Mouse (Mus musculus) MEL (cell line): ENCODE results near the gene Hipk4. TPM values are rescaled to one million over a fixed set of nuclear protein-coding genes. Genes with fewer than 3 reads are reported as not detected.

Experiments
- DNase-seq: peaks from one replicate; pipeline ENCODE4 v3.0.0; 2011; ENCODE audit warnings: low read depth, low spot score
- H3K27ac ChIP-seq: 2 replicates; pipeline ENCODE4 v1.5.1; 2012; ENCODE audit warnings: low read depth, mild to moderate bottlenecking, control low read depth, low read length, moderate library complexity; ENCODE audit not compliant: control insufficient read depth
- H3K27me3 ChIP-seq, 2 experiments: fragments of 150-350 bp in 1 of 2; sonication (generic) in 1 of 2; 2 replicates each; pipeline ENCODE4 v1.6.1; 2012; ENCODE audit warnings: low read length in 2 of 2, mild to moderate bottlenecking in 2 of 2, improper control_type of control experiment in 1 of 2, moderate library complexity in 1 of 2; ENCODE audit not compliant: insufficient read depth in 2 of 2, control insufficient read depth in 1 of 2
- H3K36me3 ChIP-seq, 2 experiments: 2 replicates each; pipeline ENCODE4 v1.6.1; 2012 to 2014; ENCODE audit warnings: low read length in 2 of 2, improper control_type of control experiment in 1 of 2, inconsistent platforms in 1 of 2, mild to moderate bottlenecking in 1 of 2; ENCODE audit not compliant: insufficient read depth in 2 of 2, control insufficient read depth in 1 of 2
- H3K4me1 ChIP-seq, 2 experiments: fragments of 150-350 bp in 1 of 2; sonication (generic) in 1 of 2; 2 replicates each; pipeline ENCODE4 v1.6.1; 2012; ENCODE audit warnings: low read length in 2 of 2, improper control_type of control experiment in 1 of 2, mild to moderate bottlenecking in 1 of 2; ENCODE audit not compliant: insufficient read depth in 2 of 2, control insufficient read depth in 1 of 2
- H3K4me3 ChIP-seq, 2 experiments: fragments of 150-350 bp in 1 of 2; sonication (generic) in 1 of 2; 2 replicates each; pipeline ENCODE4 v1.5.1; 2012; ENCODE audit warnings: low read depth in 2 of 2, low read length in 2 of 2, mild to moderate bottlenecking in 2 of 2, moderate library complexity in 2 of 2, control low read depth in 1 of 2, improper control_type of control experiment in 1 of 2; ENCODE audit not compliant: control insufficient read depth in 1 of 2, insufficient read depth in 1 of 2
- H3K79me2 ChIP-seq: 2 replicates; pipeline ENCODE4 v1.6.1; 2012; ENCODE audit warnings: mild to moderate bottlenecking, low read length, moderate library complexity; ENCODE audit not compliant: control insufficient read depth, poor library complexity, insufficient read depth
- H3K9ac ChIP-seq: 2 replicates; pipeline ENCODE4 v1.6.1; 2012; ENCODE audit warnings: low read depth, mild to moderate bottlenecking, control low read depth, low read length, moderate library complexity; ENCODE audit not compliant: control insufficient read depth, poor library complexity, severe bottlenecking
- H3K9me3 ChIP-seq: fragments of 150-350 bp; sonication (generic); replicated peaks from 2 replicates; pipeline ENCODE4 v1.6.1; 2012; ENCODE audit warnings: mild to moderate bottlenecking, low read length, improper control_type of control experiment, moderate library complexity; ENCODE audit not compliant: insufficient read depth
- CTCF ChIP-seq, 3 experiments: IDR thresholded peaks in 2 of 3; conservative IDR thresholded peaks in 1 of 3; 2 replicates each; pipeline ENCODE4 v1.5.1; 2011 to 2012; ENCODE audit warnings: low read length in 3 of 3, low read depth in 2 of 3, mild to moderate bottlenecking in 2 of 3, improper control_type of control experiment in 1 of 3, inconsistent platforms in 1 of 3, mixed read lengths in 1 of 3, moderate library complexity in 1 of 3; ENCODE audit not compliant: control insufficient read depth in 1 of 3, insufficient read depth in 1 of 3, poor library complexity in 1 of 3, severe bottlenecking in 1 of 3
- E2F4 ChIP-seq: IDR thresholded peaks from 2 replicates; pipeline ENCODE4 v1.6.1; 2011; ENCODE audit warnings: low read depth, low read length, improper control_type of control experiment, borderline replicate concordance
- ETS1 ChIP-seq: IDR thresholded peaks from 2 replicates; pipeline ENCODE4 v1.6.1; 2012; ENCODE audit warnings: low read depth, mild to moderate bottlenecking, inconsistent platforms, low read length, improper control_type of control experiment, moderate library complexity
- KAT2A ChIP-seq: conservative IDR thresholded peaks from 2 replicates; pipeline ENCODE4 v1.6.1; 2012; ENCODE audit warnings: low read depth, low read length, improper control_type of control experiment, inconsistent platforms
- MXI1 ChIP-seq: IDR thresholded peaks from 2 replicates; pipeline ENCODE4 v1.6.1; 2011; ENCODE audit warnings: mild to moderate bottlenecking, low read depth, low read length, improper control_type of control experiment
- MYB ChIP-seq: IDR thresholded peaks from 2 replicates; pipeline ENCODE4 v1.6.1; 2011; ENCODE audit warnings: mild to moderate bottlenecking, low read depth, low read length, improper control_type of control experiment
- MYC ChIP-seq: IDR thresholded peaks from 2 replicates; pipeline ENCODE4 v1.6.1; 2011; ENCODE audit warnings: low read depth, mild to moderate bottlenecking, low read length, improper control_type of control experiment, moderate library complexity
- SIN3A ChIP-seq: IDR thresholded peaks from 2 replicates; pipeline ENCODE4 v1.6.1; 2012; ENCODE audit warnings: low read length, improper control_type of control experiment, inconsistent platforms
- TAL1 ChIP-seq: IDR thresholded peaks from 2 replicates; pipeline ENCODE4 v1.6.1; 2012; ENCODE audit warnings: mild to moderate bottlenecking, inconsistent platforms, low read length, moderate library complexity, mixed read lengths
- ZMIZ1 ChIP-seq: IDR thresholded peaks from 2 replicates; pipeline ENCODE4 v1.6.1; 2012; ENCODE audit warnings: low read depth, mild to moderate bottlenecking, inconsistent platforms, low read length, improper control_type of control experiment, moderate library complexity
- polyA plus RNA-seq, 2 experiments: library from polyadenylated mRNA; stranded (reverse) in 1 of 2; unstranded in 1 of 2; fragments of >175 nt in 1 of 2; fragments of >200 nt in 1 of 2; gene quantifications; 2 replicates each; pipeline versions ENCODE4 v1.2.1 to v1.2.4; 2012; ENCODE audit warnings: low replicate concordance in 2 of 2, low read depth in 1 of 2; ENCODE audit not compliant: insufficient read length in 2 of 2, insufficient read depth in 1 of 2, missing spikeins in 1 of 2
- total RNA-seq: library from RNA; depleted of rRNA; stranded (reverse); fragments of 300-350 nt; gene quantifications from 2 replicates; pipeline ENCODE4 v1.2.3, GENCODE M21; 2012

Gene Hipk4
- total and polyA plus RNA-seq, 3 experiments: 0.26 TPM; not detected in 2

- 0 out of 6 replicates have a peak, but pooled peaks of 1 of the 3 experiments have one; percentile 5 for TF ChIP-seq CTCF (IDR thresholded peaks at IDR 0.05 in 2 of 3, conservative IDR thresholded peaks at IDR 0.05 in 1 of 3; ENCODE audit: control insufficient read depth in 1 of 3, insufficient read depth in 1 of 3, low read depth in 2 of 3, low read length in 3 of 3, poor library complexity in 1 of 3, severe bottlenecking in 1 of 3)
- no peak for TF ChIP-seq ZMIZ1
- no peak for TF ChIP-seq TAL1
- H3K27ac ChIP-seq: no peak overlapping the region
- no peak for DNase-seq
- H3K4me3 ChIP-seq: no peak overlapping the region
- no peaks in the 10 kb centered on the region for H3K27me3 ChIP-seq
- peaks cover 0 to 14% of the 10 kb centered on the region in 2 experiments; a peak in 2 of 4 replicates for H3K36me3 ChIP-seq
- peaks cover 4 to 21% of the 10 kb centered on the region in 2 experiments; a peak in 3 of 4 replicates for H3K4me1 ChIP-seq
- no peaks in the 10 kb centered on the region for H3K9me3 ChIP-seq
- H3K9ac ChIP-seq: no peak overlapping the region
- no peaks in the 10 kb centered on the region; the same call in 1 of the 2 replicates for H3K79me2 ChIP-seq
Observed at GRCm38 (mm10) chr7:27478561-27478960, 44.5 kb upstream of the Hipk4 start.

- H3K9ac ChIP-seq: no peak overlapping the region
- H3K36me3 ChIP-seq: peaks cover 0 to 22% of the 10 kb centered on the region in 2 experiments; a peak in 2 of 4 replicates
- no peak for DNase-seq
- no peaks in the 10 kb centered on the region for H3K27me3 ChIP-seq
- no peak overlapping the region for H3K4me3 ChIP-seq
- H3K4me1 ChIP-seq: peaks cover 4 to 27% of the 10 kb centered on the region in 2 experiments
- H3K27ac ChIP-seq: no peak overlapping the region
- TF ChIP-seq MYB: no peak
- TF ChIP-seq, all 39 proteins: peak for 0
- H3K9me3 ChIP-seq: no peaks in the 10 kb centered on the region
- H3K79me2 ChIP-seq: no peaks in the 10 kb centered on the region; the same call in 1 of the 2 replicates
Observed at GRCm38 (mm10) chr7:27479750-27480149, 43.3 kb upstream of the Hipk4 start.

GRCm38 (mm10) chr7:27480506-27480905, 42.6 kb upstream of the Hipk4 start:
- no peak for DNase-seq
- Histone ChIP-seq H3K9me3 (no peaks in the 10 kb centered on the region), H3K4me3 (no peak overlapping the region), H3K27ac (no peak overlapping the region), H3K27me3 (no peaks in the 10 kb centered on the region), H3K36me3 (peaks cover 0 to 22% of the 10 kb centered on the region in 2 experiments; a peak in 2 of 4 replicates), H3K4me1 (peaks cover 8 to 27% of the 10 kb centered on the region in 2 experiments), H3K79me2 (no peaks in the 10 kb centered on the region), H3K9ac (no peak overlapping the region)
- TF ChIP-seq KAT2A (no peak), E2F4 (no peak), MXI1 (no peak), ZMIZ1 (no peak), MYC (no peak), SIN3A (no peak), ETS1 (no peak)
